Mouse (Mus musculus) thymus, postnatal 10 days (tissue): ENCODE measurements around the gene Map3k20.

Experiments used
- DNase-seq, 2 experiments: peaks; one replicate each; pipeline ENCODE4 v3.0.0; 2021; ENCODE audit warnings: low spot score in 2 of 2

Map3k20 gene

DNA sequence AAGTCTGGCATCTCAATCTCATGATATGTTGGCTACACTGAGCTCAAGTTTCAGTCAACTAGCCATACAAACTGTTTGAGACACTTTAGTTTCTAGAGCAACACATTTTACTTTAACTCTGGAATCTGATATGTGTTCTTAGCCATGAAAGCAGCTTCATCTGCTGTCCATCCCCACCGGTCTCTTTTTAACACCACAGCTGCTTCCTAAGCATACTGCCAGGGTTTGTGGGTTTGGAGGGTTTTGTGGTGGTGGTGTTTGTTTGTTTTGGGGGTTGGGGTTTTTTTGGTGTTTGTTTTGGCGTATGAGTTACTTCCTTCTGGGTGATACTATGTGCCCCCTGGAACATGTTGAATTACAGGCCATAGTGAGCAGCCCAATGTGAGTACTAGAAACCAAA is 35.2 kb downstream of the Map3k20 start:
- no peak for DNase-seq

GRCm38 (mm10) chr2:72321591-72321990 is 36.2 kb downstream of the Map3k20 start:
- no peak for DNase-seq

GRCm38 (mm10) chr2:72322681-72323353 is 37.4 kb downstream of the Map3k20 start:
- DNase-seq: no peak

- DNase-seq: no peak
Observed at GRCm38 (mm10) chr2:72324436-72324835, 39.0 kb downstream of the Map3k20 start.

- DNase-seq: no peak
Observed at GRCm38 (mm10) chr2:72326491-72326890, 41.1 kb downstream of the Map3k20 start.

DNA sequence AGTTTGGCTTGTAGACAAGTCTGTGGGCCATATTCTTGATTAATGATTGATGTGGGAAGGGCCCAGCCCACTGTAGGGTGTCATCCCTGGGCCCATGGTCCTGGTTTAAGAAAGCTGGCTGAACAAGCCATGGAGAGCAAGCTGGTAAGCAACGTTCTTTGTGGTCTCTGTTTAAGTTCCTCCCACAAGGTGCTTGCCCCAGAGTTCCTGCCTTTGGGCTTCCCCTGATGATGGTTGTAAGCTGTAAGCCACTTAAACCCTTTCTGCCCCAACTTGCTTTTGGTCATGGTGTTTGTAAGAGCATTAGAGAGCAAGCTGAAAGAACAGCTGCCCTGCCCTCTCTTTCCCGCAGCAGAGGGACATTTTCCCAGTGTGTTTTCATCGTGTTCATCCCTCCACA is 43.0 kb downstream of the Map3k20 start:
- DNase-seq: no peak

DNA sequence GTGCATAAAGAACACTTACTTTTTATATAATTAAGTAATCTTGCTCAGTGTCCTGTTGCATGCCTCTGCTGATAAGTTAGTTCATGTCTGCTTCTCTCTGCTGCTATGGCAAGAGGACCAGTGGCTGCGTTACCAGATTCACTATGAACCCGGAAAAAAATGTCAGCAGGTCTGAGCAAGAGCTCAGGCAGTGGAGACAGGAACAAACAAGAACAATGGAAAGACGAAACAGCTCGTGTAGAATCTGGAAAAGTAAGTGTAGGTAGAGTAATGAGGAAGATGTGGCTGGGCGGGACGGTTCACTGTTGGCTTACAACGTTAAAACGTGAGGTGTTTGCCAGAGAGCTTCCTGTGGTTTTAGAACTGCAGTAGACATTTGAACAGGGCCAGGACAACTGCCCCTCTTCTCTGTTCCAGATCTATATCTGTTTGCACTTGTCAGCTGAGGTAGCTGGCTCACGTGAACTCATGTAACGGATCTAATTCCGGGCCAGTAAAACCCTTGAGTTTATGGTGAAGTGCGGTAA is 45.6 kb downstream of the Map3k20 start:
- DNase-seq: no peak

- no peak for DNase-seq
Observed at GRCm38 (mm10) chr2:72332067-72332466, 46.6 kb downstream of the Map3k20 start.

- no peak for DNase-seq
Observed at GRCm38 (mm10) chr2:72333210-72333609, 47.8 kb downstream of the Map3k20 start.

GRCm38 (mm10) chr2:72336840-72337239 is 51.4 kb downstream of the Map3k20 start:
- DNase-seq: no peak

DNA sequence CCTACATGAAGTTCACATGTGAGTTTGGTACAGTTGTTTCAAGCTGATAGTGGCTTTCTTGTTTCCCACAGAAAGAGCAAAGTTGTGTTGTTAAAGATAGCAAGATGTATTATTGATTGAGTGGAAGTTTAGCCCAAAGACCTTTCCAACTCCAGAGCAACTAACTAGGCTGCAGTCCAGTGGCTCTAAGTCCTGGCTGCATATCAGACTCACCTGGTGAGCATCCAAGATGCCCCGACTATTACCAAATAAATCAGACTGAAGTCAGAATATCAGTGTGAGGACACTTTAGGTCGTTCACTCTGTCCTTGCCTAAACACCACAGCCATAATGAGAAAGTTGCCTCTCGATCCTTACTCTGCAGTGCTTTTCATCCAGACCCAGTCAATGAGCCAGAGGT is 59.8 kb downstream of the Map3k20 start:
- DNase-seq: no peak

DNA sequence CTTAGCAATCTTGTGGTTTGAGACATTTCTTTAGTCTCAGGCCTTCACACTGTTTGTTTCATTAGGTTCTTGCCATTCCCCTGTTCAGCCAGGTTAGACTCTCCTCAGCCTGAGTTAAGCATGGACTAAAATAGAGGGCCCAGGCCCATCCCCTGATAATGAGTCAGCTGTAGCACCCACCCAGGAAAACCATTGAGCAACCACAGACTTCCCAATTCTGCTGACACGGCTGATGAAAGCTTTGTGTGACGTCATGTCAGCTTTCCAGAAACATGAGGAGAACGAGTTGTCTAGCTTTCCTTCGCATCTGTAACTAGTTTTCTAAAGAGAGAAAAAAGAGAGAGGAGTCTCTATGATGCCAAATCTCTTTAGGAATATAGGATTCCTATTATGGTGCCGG is 65.9 kb downstream of the Map3k20 start:
- DNase-seq: no peak

GRCm38 (mm10) chr2:72351776-72352175 is 66.3 kb downstream of the Map3k20 start:
- no peak for DNase-seq

GRCm38 (mm10) chr2:72352756-72353155 is 67.3 kb downstream of the Map3k20 start:
- no peak for DNase-seq

- no peak for DNase-seq
Observed at GRCm38 (mm10) chr2:72356471-72356870, 71.0 kb downstream of the Map3k20 start.

DNA sequence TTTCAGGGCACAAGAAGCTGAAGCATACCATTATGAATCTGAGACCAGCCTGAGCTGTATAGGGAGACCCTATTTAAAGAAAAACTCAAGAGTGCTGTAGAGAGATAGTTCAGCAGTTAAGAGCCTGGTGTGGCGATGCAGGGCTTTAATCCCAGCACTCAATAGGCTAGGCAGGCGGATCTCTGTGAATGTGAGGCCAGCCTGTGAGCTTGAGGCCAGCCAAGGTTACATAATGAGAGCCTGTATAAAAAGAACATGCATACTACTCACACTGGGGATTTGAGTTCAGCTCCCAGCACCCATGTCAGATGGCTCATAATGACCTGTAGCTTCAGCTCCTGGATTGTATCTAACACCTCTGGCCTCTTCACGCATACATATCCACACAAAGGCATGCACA is 76.1 kb downstream of the Map3k20 start:
- DNase-seq: no peak

- DNase-seq: no peak
Observed at GRCm38 (mm10) chr2:72363449-72363848, 78.0 kb downstream of the Map3k20 start.

DNA sequence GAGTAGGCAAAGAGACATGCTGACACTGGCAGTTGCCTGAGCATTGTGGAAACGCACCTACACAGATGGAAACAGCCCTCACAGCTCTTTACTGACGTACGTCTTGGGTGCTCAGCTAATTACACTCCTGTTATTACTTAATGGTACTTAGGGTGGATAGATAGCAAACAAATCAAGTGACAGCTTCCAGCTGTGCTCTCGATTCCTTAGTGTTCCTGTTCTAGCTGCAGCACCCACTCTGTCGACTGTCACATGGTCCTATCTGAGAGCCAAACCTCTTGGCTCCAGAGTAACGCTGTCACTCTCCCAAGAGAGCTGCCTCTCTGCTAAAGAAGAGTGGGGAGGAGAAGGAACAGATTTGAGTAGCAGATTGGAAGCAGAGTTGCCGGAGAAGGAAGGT is 80.5 kb downstream of the Map3k20 start:
- DNase-seq: no peak

GRCm38 (mm10) chr2:72366503-72366902 is 81.1 kb downstream of the Map3k20 start:
- no peak for DNase-seq

DNA sequence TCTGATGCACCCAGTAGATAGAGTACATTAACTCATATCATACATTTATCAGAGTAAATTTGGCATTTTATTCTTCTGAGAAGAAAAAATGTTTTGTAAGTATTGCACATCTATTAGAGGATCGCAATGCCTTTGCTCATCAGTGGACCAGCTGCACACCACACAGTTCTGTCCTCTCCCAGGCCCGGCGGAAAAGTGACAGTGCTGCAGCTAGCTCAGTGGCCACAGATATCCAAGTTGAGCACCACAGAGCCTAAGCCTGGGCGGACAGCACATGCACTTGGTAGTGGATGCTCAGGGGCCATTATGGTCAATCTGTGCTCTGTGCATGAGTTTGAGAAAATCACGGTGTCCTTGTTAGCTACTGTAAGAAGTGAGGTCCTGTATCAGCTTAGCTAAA is 82.4 kb downstream of the Map3k20 start:
- DNase-seq: no peak

- DNase-seq: no peak
Observed at GRCm38 (mm10) chr2:72369140-72369600, 83.7 kb downstream of the Map3k20 start.

- DNase-seq: no peak
Observed at GRCm38 (mm10) chr2:72372136-72372535, 86.7 kb downstream of the Map3k20 start.

DNA sequence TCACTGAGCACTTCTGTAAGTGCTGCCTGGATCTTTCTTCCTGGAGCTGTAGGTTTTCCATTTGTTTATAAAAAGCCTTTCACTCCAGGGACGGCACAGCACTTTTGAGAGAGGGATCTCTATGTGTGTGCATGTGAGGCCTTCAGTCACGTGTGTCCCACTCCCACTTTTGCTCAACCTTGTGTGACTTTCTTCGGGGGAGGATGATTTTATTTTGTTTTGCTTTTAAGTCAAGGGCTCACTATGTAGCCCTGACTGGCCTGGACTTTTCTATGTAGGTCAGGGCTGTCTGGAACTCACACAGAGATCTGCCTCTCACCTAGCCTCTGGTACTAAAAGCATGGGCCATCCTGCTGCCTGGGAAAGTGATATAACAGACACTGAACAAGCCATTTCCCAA is 88.6 kb downstream of the Map3k20 start:
- no peak for DNase-seq

DNA sequence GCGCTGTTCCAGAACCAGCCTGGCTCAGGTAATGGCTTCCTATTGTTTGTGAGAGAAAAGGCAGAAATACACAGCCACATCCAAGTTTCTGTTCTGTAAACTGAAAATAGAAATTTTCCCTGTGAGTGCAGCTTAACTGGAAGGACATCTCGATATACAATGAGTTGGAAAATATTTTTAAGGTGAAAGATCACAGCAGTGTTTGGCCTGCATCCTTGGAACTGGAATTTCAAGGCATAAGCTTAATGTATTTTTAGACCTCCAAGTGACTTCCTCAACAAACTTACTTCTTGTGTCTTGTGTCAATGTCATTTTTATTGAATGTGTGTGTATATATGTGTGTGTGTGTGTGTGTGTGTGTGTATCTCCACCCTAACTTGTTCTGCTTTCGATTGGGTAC is 90.4 kb downstream of the Map3k20 start:
- no peak for DNase-seq
